Mouse (Mus musculus) E14TG2a.4 (cell line): ENCODE results near the gene Kcnn3.

Experiments
- H3K27me3 ChIP-seq: 2 replicates; pipeline ENCODE4 v1.6.1; 2014; ENCODE audit warnings: low read length, control low read depth; ENCODE audit not compliant: insufficient read depth
- H3K36me3 ChIP-seq: 2 replicates; pipeline ENCODE4 v1.6.1; 2014; ENCODE audit warnings: low read length, control low read depth; ENCODE audit not compliant: insufficient read depth
- H3K4me1 ChIP-seq: replicated peaks from 2 replicates; pipeline ENCODE4 v1.6.1; 2014; ENCODE audit warnings: low read depth, low read length, control low read depth
- H3K4me3 ChIP-seq: replicated peaks from 2 replicates; pipeline ENCODE4 v1.5.1; 2014; ENCODE audit warnings: mild to moderate bottlenecking, low read length
- H3K9me3 ChIP-seq: 2 replicates; pipeline ENCODE4 v1.6.1; 2014; ENCODE audit warnings: low read length, control low read depth
- CTCF ChIP-seq: conservative IDR thresholded peaks from 2 replicates; pipeline ENCODE4 v1.5.1; 2014; ENCODE audit warnings: low read length
- NANOG ChIP-seq: IDR thresholded peaks from 2 replicates; pipeline ENCODE4 v1.6.1; 2014; ENCODE audit warnings: borderline replicate concordance, low read length, mixed read lengths
- POU5F1 ChIP-seq: IDR thresholded peaks from 2 replicates; pipeline ENCODE4 v1.6.1; 2014; ENCODE audit warnings: low read length, borderline replicate concordance

The Kcnn3 gene

DNA sequence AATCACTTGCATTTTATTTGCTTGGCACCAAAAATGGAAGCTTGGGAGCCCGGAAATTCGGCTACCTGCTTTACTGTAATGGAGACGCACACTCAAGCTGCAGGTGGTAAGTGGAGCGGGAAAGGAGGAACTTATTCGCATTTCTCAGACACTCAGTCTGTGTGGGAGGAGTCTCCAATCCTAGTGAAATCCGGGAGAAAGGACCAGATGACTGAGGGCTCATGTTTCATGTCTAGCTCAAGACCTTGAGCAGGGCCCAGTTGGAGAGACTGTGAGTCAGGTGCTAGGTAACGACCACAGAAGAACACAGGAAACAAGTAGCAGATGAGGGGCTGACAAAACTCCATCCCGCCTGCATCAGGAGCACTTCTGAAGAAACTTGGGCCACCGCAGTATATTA is 171.8 kb downstream of the Kcnn3 start:
- Histone ChIP-seq H3K9me3 (peaks cover 4% of the 10 kb centered on the region; the same call in 1 of the 2 replicates), H3K27me3 (peaks cover 24% of the 10 kb centered on the region), H3K4me3 (no peak overlapping the region), H3K4me1 (peaks cover 22% of the 10 kb centered on the region), H3K36me3 (no peaks in the 10 kb centered on the region)
- TF ChIP-seq CTCF = no peak
- TF ChIP-seq NANOG = no peak
- no peak for TF ChIP-seq POU5F1

- TF ChIP-seq CTCF = no peak
- no peak for TF ChIP-seq POU5F1
- no peak for TF ChIP-seq NANOG
- no peaks in the 10 kb centered on the region for H3K36me3 ChIP-seq
- peaks cover 8% of the 10 kb centered on the region for H3K9me3 ChIP-seq
- peaks cover 10% of the 10 kb centered on the region for H3K4me1 ChIP-seq
- H3K4me3 ChIP-seq = no peak overlapping the region
- H3K27me3 ChIP-seq = peaks cover 2% of the 10 kb centered on the region
Measured at GRCm38 (mm10) chr3:89696152-89696821, 176.3 kb downstream of the Kcnn3 start.

GRCm38 (mm10) chr3:89698958-89699357 is 179.0 kb downstream of the Kcnn3 start:
- no peaks in the 10 kb centered on the region for H3K36me3 ChIP-seq
- TF ChIP-seq CTCF (no peak), NANOG (peak; percentile 73; the same call in 1 of the 2 replicates)
- no peaks in the 10 kb centered on the region for H3K27me3 ChIP-seq
- H3K9me3 ChIP-seq = peaks cover 8% of the 10 kb centered on the region
- H3K4me1 ChIP-seq = no peaks in the 10 kb centered on the region
- H3K4me3 ChIP-seq = no peak overlapping the region

DNA sequence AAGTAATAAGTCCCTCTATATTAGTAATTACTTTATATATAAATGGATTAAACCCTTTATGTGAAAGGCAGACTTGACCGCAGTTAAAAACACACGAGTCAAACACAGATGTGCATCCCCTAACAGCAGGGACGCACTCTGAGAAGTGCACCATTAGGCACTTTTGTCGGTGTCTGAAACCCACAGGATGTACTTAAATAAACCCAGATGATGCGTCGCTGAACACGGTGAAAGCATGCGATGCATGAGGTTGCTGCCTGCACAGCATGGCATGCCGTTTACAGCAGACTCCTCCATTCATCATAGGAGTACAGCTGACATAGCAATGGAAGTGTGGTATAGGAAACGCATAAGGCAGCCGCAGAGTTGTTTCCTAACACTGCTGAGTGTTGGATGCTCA is 180.5 kb downstream of the Kcnn3 start:
- Histone ChIP-seq H3K4me3 (no peak overlapping the region), H3K27me3 (no peaks in the 10 kb centered on the region), H3K9me3 (peaks cover 8% of the 10 kb centered on the region), H3K36me3 (no peaks in the 10 kb centered on the region), H3K4me1 (no peaks in the 10 kb centered on the region)
- no peak for TF ChIP-seq POU5F1
- TF ChIP-seq CTCF = no peak
- no peak for TF ChIP-seq NANOG

DNA sequence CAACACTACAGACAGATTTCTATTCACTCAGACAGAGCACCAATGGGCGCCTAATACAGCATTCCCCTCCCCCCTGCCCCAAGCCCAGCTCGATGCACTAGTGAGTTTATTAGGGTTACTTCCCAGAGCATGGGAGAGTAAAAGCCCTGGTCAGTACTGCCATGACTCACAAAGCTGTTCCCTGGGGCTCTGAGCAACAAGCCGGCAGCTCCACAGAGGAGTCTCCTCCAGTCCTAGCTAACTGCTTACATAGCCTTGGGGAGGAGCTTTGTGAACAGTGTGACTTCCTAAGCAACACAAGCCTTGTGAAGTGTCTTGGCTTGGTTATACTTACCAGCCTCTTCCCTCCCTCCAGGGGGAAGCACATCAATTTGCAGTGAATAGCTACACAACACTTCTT is 183.6 kb downstream of the Kcnn3 start:
- TF ChIP-seq CTCF (no peak), NANOG (no peak), POU5F1 (no peak)
- Histone ChIP-seq H3K9me3 (peaks cover 8% of the 10 kb centered on the region), H3K4me3 (no peak overlapping the region), H3K27me3 (no peaks in the 10 kb centered on the region), H3K4me1 (no peaks in the 10 kb centered on the region), H3K36me3 (no peaks in the 10 kb centered on the region)

GRCm38 (mm10) chr3:89704064-89704463 is 184.1 kb downstream of the Kcnn3 start:
- peaks cover 6% of the 10 kb centered on the region for H3K9me3 ChIP-seq
- H3K36me3 ChIP-seq = no peaks in the 10 kb centered on the region
- TF ChIP-seq POU5F1 = no peak
- no peak for TF ChIP-seq CTCF
- TF ChIP-seq NANOG = no peak
- no peaks in the 10 kb centered on the region for H3K4me1 ChIP-seq
- H3K4me3 ChIP-seq = no peak overlapping the region
- H3K27me3 ChIP-seq = no peaks in the 10 kb centered on the region

DNA sequence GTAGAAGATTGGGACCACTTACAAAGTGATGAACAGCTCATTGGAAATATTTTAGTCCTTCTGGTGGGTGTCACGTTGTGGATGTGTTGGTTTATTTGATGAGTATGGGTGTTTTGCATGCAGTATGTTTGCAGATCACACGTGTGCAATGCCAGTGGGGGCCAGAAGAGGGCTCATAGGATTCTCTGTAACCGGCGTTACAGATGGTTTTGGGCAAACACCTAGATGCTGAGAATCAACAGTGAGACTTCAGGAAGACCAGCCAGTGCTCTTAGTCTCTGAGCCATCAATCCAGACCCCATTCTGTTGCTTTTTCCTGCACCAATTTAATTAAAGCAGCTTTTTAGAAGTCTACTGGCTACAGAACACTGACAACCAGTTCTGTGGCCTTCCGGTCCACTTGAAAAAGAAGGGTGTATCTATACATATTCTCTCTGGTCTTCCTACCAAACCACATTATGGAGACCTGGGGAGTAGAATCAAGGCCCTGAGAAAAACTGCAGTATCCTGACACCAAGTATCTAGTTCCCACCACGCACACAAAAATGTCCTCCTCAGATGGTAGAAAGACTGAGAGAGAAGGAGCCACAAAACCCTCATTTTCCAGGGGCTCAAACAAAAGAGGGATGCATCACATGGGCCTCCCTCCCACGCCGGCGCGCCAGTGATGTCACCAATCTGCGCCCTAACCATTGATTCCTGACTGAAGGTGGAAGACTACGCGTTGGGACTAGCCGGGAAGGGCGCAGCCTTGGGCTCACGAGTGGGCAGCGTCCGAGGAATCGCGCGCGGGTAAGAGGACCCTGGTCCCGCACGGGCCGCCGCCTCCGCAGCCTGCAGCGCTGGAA is 194.6 kb downstream of the Kcnn3 start, which contains the start of gene Adar:
Gene Adar, plus strand, starts transcription at position 664 of the 848 bp plus-strand sequence.
- Histone ChIP-seq H3K36me3 (peaks cover 4% of the 10 kb centered on the region; the same call in 1 of the 2 replicates), H3K9me3 (peaks cover 3% of the 10 kb centered on the region; the same call in 1 of the 2 replicates), H3K4me3 (peak within 1 kb of the TSS; percentile 95), H3K4me1 (peaks cover 21% of the 10 kb centered on the region), H3K27me3 (peaks cover 12% of the 10 kb centered on the region)
- no peak for TF ChIP-seq POU5F1
- TF ChIP-seq CTCF = peak; percentile 57
- no peak for TF ChIP-seq NANOG

DNA sequence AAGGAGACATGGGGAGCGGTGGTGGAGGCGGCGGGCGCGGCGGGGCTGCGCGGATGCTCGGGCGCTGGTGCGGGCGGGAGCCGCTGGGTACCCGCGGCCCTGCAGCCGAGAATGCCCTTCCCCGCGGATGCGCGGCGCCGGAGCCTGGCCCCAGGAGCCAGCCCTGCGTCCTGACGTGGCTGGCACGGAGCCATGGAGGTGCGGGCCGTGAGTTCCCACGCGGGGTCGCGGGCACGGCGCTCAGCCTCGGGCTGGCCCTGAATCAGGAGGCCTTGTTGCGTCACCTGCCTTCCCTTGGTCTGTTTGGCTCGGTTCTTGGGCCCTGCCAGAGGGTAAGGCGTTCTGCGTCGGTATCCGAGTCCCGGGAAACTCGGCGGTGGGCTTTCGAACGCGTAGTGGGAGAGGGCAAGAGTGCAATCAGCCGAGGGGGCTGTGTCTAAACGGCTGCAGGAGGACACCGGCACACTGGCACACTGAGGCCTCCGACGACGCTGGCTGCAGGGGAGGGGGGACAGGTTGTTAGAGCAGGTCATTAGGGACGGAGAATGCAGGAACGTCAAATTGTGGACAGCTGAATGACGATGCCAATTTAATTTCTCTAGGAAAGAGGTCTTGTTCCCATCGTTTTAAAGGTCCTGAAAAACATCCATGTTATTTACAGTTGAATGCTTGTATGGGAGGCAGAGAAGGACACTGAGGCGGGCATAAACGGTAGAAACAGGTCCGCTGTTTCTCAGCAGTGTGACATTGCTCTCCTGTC is 195.4 kb downstream of the Kcnn3 start:
- Histone ChIP-seq H3K36me3 (peaks cover 4% of the 10 kb centered on the region; the same call in 1 of the 2 replicates), H3K4me1 (peaks cover 25% of the 10 kb centered on the region)
- TF ChIP-seq POU5F1 = no peak

More for the DNA sequence above, 195.4 kb downstream of the Kcnn3 start:
- Histone ChIP-seq H3K27me3 (peaks cover 12% of the 10 kb centered on the region), H3K9me3 (peaks cover 3% of the 10 kb centered on the region; the same call in 1 of the 2 replicates), H3K4me3 (peak overlapping the region; percentile 95)
